Mouse (Mus musculus) cerebellum, adult 2 months (tissue): ENCODE measurements around the gene Il18. TPM values are rescaled to one million over a fixed set of nuclear protein-coding genes. Genes with fewer than 3 reads are reported as not detected.

Source experiments
- DNase-seq, 2 experiments: peaks; one replicate each; pipeline ENCODE4 v3.0.0; 2021
- H3K27ac ChIP-seq: fragments of 200-500 bp; 2 replicates; pipeline ENCODE4 v1.5.1; 2012; ENCODE audit warnings: low read length, control low read depth, inconsistent platforms; ENCODE audit not compliant: insufficient read depth
- H3K27me3 ChIP-seq: fragments of 200-500 bp; 2 replicates; pipeline ENCODE4 v1.6.1; 2012; ENCODE audit warnings: inconsistent platforms, mild to moderate bottlenecking, low read length, moderate library complexity; ENCODE audit not compliant: control insufficient read depth, insufficient read depth
- H3K4me1 ChIP-seq: fragments of 200-500 bp; 2 replicates; pipeline ENCODE4 v1.6.1; 2011; ENCODE audit warnings: low read length; ENCODE audit not compliant: control insufficient read depth, insufficient read depth
- H3K4me3 ChIP-seq: fragments of 200-500 bp; replicated peaks from 2 replicates; pipeline ENCODE3; 2011; ENCODE audit warnings: mild to moderate bottlenecking, low read depth, low read length, control low read depth; ENCODE audit not compliant: insufficient read depth
- CTCF ChIP-seq: fragments of 200-500 bp; IDR thresholded peaks from 2 replicates; pipeline ENCODE4 v1.5.1; 2011; ENCODE audit warnings: low read depth, mild to moderate bottlenecking, control low read depth, low read length, moderate library complexity, borderline replicate concordance; ENCODE audit not compliant: insufficient read depth
- POLR2A ChIP-seq: fragments of 200-500 bp; IDR thresholded peaks from 2 replicates; pipeline ENCODE4 v1.6.1; 2011; ENCODE audit warnings: low read length, control low read depth, borderline replicate concordance; ENCODE audit not compliant: insufficient read depth
- WGBS: fragments of 180-500 bp; shearing (Covaris S2); methylation state at CpG from one replicate; pipeline ENCODE4 v1.1.7; 2018; 5-methylcytosine and 5-hydroxymethylcytosine counted together
- polyA plus RNA-seq: library from polyadenylated mRNA; depleted of rRNA; stranded (reverse); fragments of >200 nt; gene quantifications from 2 replicates; pipeline ENCODE4 v1.2.3, GENCODE M21; 2012

Gene Il18
- polyA plus RNA-seq, 1 experiment: 32.9 TPM

GRCm38 (mm10) chr9:50536603-50537135 is 18.0 kb upstream of the Il18 start:
- Histone ChIP-seq H3K4me3 (no peak overlapping the region), H3K27ac (no peak overlapping the region), H3K27me3 (no peaks in the 10 kb centered on the region), H3K4me1 (no peaks in the 10 kb centered on the region)
- TF ChIP-seq POLR2A (no peak), CTCF (no peak)
- no peak for DNase-seq
- 88% methylated on average over 7 of the region's 7 CpGs for WGBS

- Histone ChIP-seq H3K27ac (no peak overlapping the region), H3K4me1 (no peaks in the 10 kb centered on the region), H3K27me3 (no peaks in the 10 kb centered on the region), H3K4me3 (no peak overlapping the region)
- no peak for DNase-seq
- WGBS: 88% methylated on average over 4 of the region's 4 CpGs
- no peak for TF ChIP-seq POLR2A
- no peak for TF ChIP-seq CTCF
Observed at GRCm38 (mm10) chr9:50537295-50537694, 17.3 kb upstream of the Il18 start.

GRCm38 (mm10) chr9:50540170-50540569 is 14.5 kb upstream of the Il18 start:
- H3K4me3 ChIP-seq: no peak overlapping the region
- no peaks in the 10 kb centered on the region for H3K4me1 ChIP-seq
- DNase-seq: no peak
- 58% methylated on average over 7 of the region's 7 CpGs for whole genome bisulfite sequencing
- no peak for TF ChIP-seq POLR2A
- TF ChIP-seq CTCF: no peak
- H3K27me3 ChIP-seq: no peaks in the 10 kb centered on the region
- no peak overlapping the region for H3K27ac ChIP-seq

GRCm38 (mm10) chr9:50542401-50542800 is 12.2 kb upstream of the Il18 start:
- no peak overlapping the region for H3K27ac ChIP-seq
- no peak overlapping the region for H3K4me3 ChIP-seq
- TF ChIP-seq CTCF (no peak), POLR2A (no peak)
- H3K4me1 ChIP-seq: no peaks in the 10 kb centered on the region
- DNase-seq: no peak
- H3K27me3 ChIP-seq: no peaks in the 10 kb centered on the region
- 68% methylated on average over 9 of the region's 9 CpGs for WGBS

GRCm38 (mm10) chr9:50547859-50548478 is 6.7 kb upstream of the Il18 start:
- Histone ChIP-seq H3K27me3 (no peaks in the 10 kb centered on the region; the same call in 1 of the 2 replicates), H3K27ac (no peak overlapping the region), H3K4me3 (no peak overlapping the region), H3K4me1 (no peaks in the 10 kb centered on the region)
- TF ChIP-seq CTCF: no peak
- TF ChIP-seq POLR2A: no peak
- DNase-seq: no peak
- WGBS: 43% methylated on average over 5 of the region's 5 CpGs

- no peak for DNase-seq
- Histone ChIP-seq H3K27ac (no peak overlapping the region), H3K27me3 (no peaks in the 10 kb centered on the region; the same call in 1 of the 2 replicates), H3K4me1 (no peaks in the 10 kb centered on the region), H3K4me3 (no peak overlapping the region)
- WGBS: 84% methylated on average over 4 of the region's 4 CpGs
- TF ChIP-seq CTCF (no peak), POLR2A (no peak)
Observed at GRCm38 (mm10) chr9:50548936-50549335, 5.7 kb upstream of the Il18 start.

- Histone ChIP-seq H3K27me3 (no peaks in the 10 kb centered on the region; the same call in 1 of the 2 replicates), H3K27ac (no peak overlapping the region), H3K4me1 (no peaks in the 10 kb centered on the region), H3K4me3 (no peak overlapping the region)
- 77% methylated on average over 5 of the region's 5 CpGs for WGBS
- DNase-seq: no peak
- TF ChIP-seq POLR2A (no peak), CTCF (no peak)
Observed at GRCm38 (mm10) chr9:50552206-50552605, 2.4 kb upstream of the Il18 start.

GRCm38 (mm10) chr9:50553547-50553946 is 1.1 kb upstream of the Il18 start:
- Histone ChIP-seq H3K4me1 (no peaks in the 10 kb centered on the region), H3K27ac (no peak overlapping the region), H3K27me3 (no peaks in the 10 kb centered on the region; the same call in 1 of the 2 replicates), H3K4me3 (no peak overlapping the region)
- TF ChIP-seq POLR2A: no peak
- DNase-seq: no peak
- WGBS: 75% methylated on average over 2 of the region's 2 CpGs
